Mouse (Mus musculus): ENCODE data around the gene Rpl28. TPM values are rescaled to one million over a fixed set of nuclear protein-coding genes. Genes with fewer than 3 reads are reported as not detected.
"Not testable (repeated sequence)": the region's sequence is repeated elsewhere in the genome, so short reads cannot be mapped to it uniquely, and the experiment has no call there.

Rpl28 gene
- polyA plus RNA-seq, 1 experiment from 2014 or later, result 398 TPM

GRCm38 (mm10) chr7:4789436-4789935, 3.2 kb upstream of the Rpl28 start, which contains the start of gene Tmem238:
Gene Tmem238 (minus strand): TSS chr7:4789656.
- 6% methylated on average over 40 of the region's 40 CpGs for WGBS
- 0 out of 2 replicates have a peak, but pooled peaks have one; percentile 8 for ATAC-seq (ENCODE audit: insufficient number of reproducible peaks, insufficient read depth, low FRiP score, low TSS enrichment, low read depth)
- H3K4me1 ChIP-seq, result peaks cover 20% of the 10 kb centered on the region
- no peaks in the 10 kb centered on the region for H3K9me3 ChIP-seq
- peak within 1 kb of the TSS; percentile 59 for H3K4me3 ChIP-seq
- peak within 1 kb of the TSS; percentile 33 for H3K27ac ChIP-seq
- H3K27me3 ChIP-seq, result peaks cover 24% of the 10 kb centered on the region
- peaks cover 9% of the 10 kb centered on the region for H3K36me3 ChIP-seq
- H3K9ac ChIP-seq, result peak within 1 kb of the TSS; percentile 84
- H3K4me2 ChIP-seq, result peak within 1 kb of the TSS; percentile 95

- H3K27ac ChIP-seq, result peak overlapping the region; percentile 96
- WGBS, result under 1% methylated on average over 31 of the region's 31 CpGs
- peak overlapping the region; percentile 96 for H3K9ac ChIP-seq
- H3K36me3 ChIP-seq, result peaks cover 41% of the 10 kb centered on the region
- peak overlapping the region; percentile 86 for H3K4me2 ChIP-seq
- peaks cover 19% of the 10 kb centered on the region for H3K27me3 ChIP-seq
- peaks cover 22% of the 10 kb centered on the region for H3K4me1 ChIP-seq
- not testable (repeated sequence) for ATAC-seq (ENCODE audit: insufficient number of reproducible peaks, insufficient read depth, low FRiP score, low TSS enrichment, low read depth); H3K9me3 ChIP-seq
- peak overlapping the region; percentile 87 for H3K4me3 ChIP-seq
Observed at GRCm38 (mm10) chr7:4793248-4793647, 574 bp downstream of the Rpl28 start.

GRCm38 (mm10) chr7:4793674-4794073, 1.0 kb downstream of the Rpl28 start:
- H3K27ac ChIP-seq, result no peak overlapping the region
- no peak for ATAC-seq (ENCODE audit: insufficient number of reproducible peaks, insufficient read depth, low FRiP score, low TSS enrichment, low read depth)
- peaks cover 41% of the 10 kb centered on the region for H3K36me3 ChIP-seq
- peaks cover 18% of the 10 kb centered on the region for H3K4me1 ChIP-seq
- peak overlapping the region; percentile 87 for H3K4me3 ChIP-seq
- 33% methylated on average over 4 of the region's 4 CpGs for WGBS
- H3K9ac ChIP-seq, result peak overlapping the region; percentile 96
- H3K27me3 ChIP-seq, result peaks cover 15% of the 10 kb centered on the region
- H3K9me3 ChIP-seq, result no peaks in the 10 kb centered on the region
- peak overlapping the region; percentile 86 for H3K4me2 ChIP-seq

- Histone ChIP-seq H3K4me3 (peak overlapping the region; percentile 87; the same call in 1 of the 2 replicates), H3K9me3 (no peaks in the 10 kb centered on the region), H3K4me2 (peak overlapping the region; percentile 86), H3K36me3 (peaks cover 41% of the 10 kb centered on the region), H3K4me1 (peaks cover 11% of the 10 kb centered on the region), H3K27me3 (peaks cover 5% of the 10 kb centered on the region), H3K27ac (no peak overlapping the region), H3K9ac (peak overlapping the region; percentile 96)
- 88% methylated on average over 3 of the region's 3 CpGs for WGBS
- ATAC-seq (ENCODE audit: insufficient number of reproducible peaks, insufficient read depth, low FRiP score, low TSS enrichment, low read depth), result no peak
Observed at GRCm38 (mm10) chr7:4794631-4795168, 2.0 kb downstream of the Rpl28 start.

- ATAC-seq (ENCODE audit: insufficient number of reproducible peaks, insufficient read depth, low FRiP score, low TSS enrichment, low read depth), result no peak
- no peak overlapping the region for H3K4me3 ChIP-seq
- H3K4me1 ChIP-seq, result peaks cover 11% of the 10 kb centered on the region
- peaks cover 41% of the 10 kb centered on the region for H3K36me3 ChIP-seq
- H3K9ac ChIP-seq, result no peak overlapping the region
- no peak overlapping the region for H3K4me2 ChIP-seq
- H3K9me3 ChIP-seq, result no peaks in the 10 kb centered on the region
- H3K27me3 ChIP-seq, result no peaks in the 10 kb centered on the region
- H3K27ac ChIP-seq, result no peak overlapping the region
- 74% methylated on average over 7 of the region's 7 CpGs for WGBS
Observed at GRCm38 (mm10) chr7:4795767-4796433, 3.2 kb downstream of the Rpl28 start.

- no peak overlapping the region for H3K4me2 ChIP-seq
- H3K4me1 ChIP-seq, result no peaks in the 10 kb centered on the region
- no peak overlapping the region for H3K27ac ChIP-seq
- H3K9ac ChIP-seq, result no peak overlapping the region
- H3K9me3 ChIP-seq, result no peaks in the 10 kb centered on the region
- peaks cover 38% of the 10 kb centered on the region for H3K36me3 ChIP-seq
- H3K27me3 ChIP-seq, result no peaks in the 10 kb centered on the region
- no peak for ATAC-seq (ENCODE audit: insufficient number of reproducible peaks, insufficient read depth, low FRiP score, low TSS enrichment, low read depth)
- H3K4me3 ChIP-seq, result no peak overlapping the region
Observed at GRCm38 (mm10) chr7:4802247-4802646, 9.6 kb downstream of the Rpl28 start.

- peaks cover 66% of the 10 kb centered on the region for H3K36me3 ChIP-seq
- H3K4me2 ChIP-seq, result no peak overlapping the region
- WGBS, result 92% methylated on average over 7 of the region's 7 CpGs
- H3K27me3 ChIP-seq, result no peaks in the 10 kb centered on the region
- no peak overlapping the region for H3K4me3 ChIP-seq
- H3K9me3 ChIP-seq, result no peaks in the 10 kb centered on the region
- ATAC-seq (ENCODE audit: insufficient number of reproducible peaks, insufficient read depth, low FRiP score, low TSS enrichment, low read depth), result no peak
- H3K27ac ChIP-seq, result no peak overlapping the region
- peaks cover 23% of the 10 kb centered on the region for H3K4me1 ChIP-seq
- no peak overlapping the region for H3K9ac ChIP-seq
Observed at GRCm38 (mm10) chr7:4806716-4807115, 14.0 kb downstream of the Rpl28 start.

GRCm38 (mm10) chr7:4811131-4811530, 18.5 kb downstream of the Rpl28 start:
- Histone ChIP-seq H3K4me1 (peaks cover 28% of the 10 kb centered on the region), H3K4me3 (peak overlapping the region; percentile 99), H3K27ac (peak overlapping the region; percentile 95; the same call in 1 of the 2 replicates), H3K36me3 (peaks cover 47% of the 10 kb centered on the region), H3K4me2 (peak overlapping the region; percentile 80), H3K9ac (peak overlapping the region; percentile 99)
- WGBS, result 36% methylated on average over 10 of the region's 10 CpGs
- not testable (repeated sequence) for ATAC-seq (ENCODE audit: insufficient number of reproducible peaks, insufficient read depth, low FRiP score, low TSS enrichment, low read depth); H3K27me3 ChIP-seq; H3K9me3 ChIP-seq

GRCm38 (mm10) chr7:4811842-4812302, 19.2 kb downstream of the Rpl28 start:
- ATAC-seq (ENCODE audit: insufficient number of reproducible peaks, insufficient read depth, low FRiP score, low TSS enrichment, low read depth), result peak; percentile 21
- peak overlapping the region; percentile 99 for H3K4me3 ChIP-seq
- H3K9ac ChIP-seq, result peak overlapping the region; percentile 99
- H3K4me1 ChIP-seq, result peaks cover 28% of the 10 kb centered on the region
- H3K9me3 ChIP-seq, result no peaks in the 10 kb centered on the region
- H3K4me2 ChIP-seq, result peak overlapping the region; percentile 80
- H3K27ac ChIP-seq, result peak overlapping the region; percentile 95
- no peaks in the 10 kb centered on the region for H3K27me3 ChIP-seq
- H3K36me3 ChIP-seq, result peaks cover 39% of the 10 kb centered on the region
- WGBS, result under 1% methylated on average over 28 of the region's 36 CpGs

- H3K36me3 ChIP-seq, result peaks cover 33% of the 10 kb centered on the region
- peak within 1 kb of the TSS; percentile 99 for H3K4me3 ChIP-seq
- ATAC-seq (ENCODE audit: insufficient number of reproducible peaks, insufficient read depth, low FRiP score, low TSS enrichment, low read depth), result peak; percentile 99
- H3K27ac ChIP-seq, result peak within 1 kb of the TSS; percentile 95
- no peaks in the 10 kb centered on the region for H3K27me3 ChIP-seq
- H3K4me2 ChIP-seq, result peak within 1 kb of the TSS; percentile 80
- no peaks in the 10 kb centered on the region for H3K9me3 ChIP-seq
- under 1% methylated on average over 62 of the region's 62 CpGs for WGBS
- peaks cover 28% of the 10 kb centered on the region for H3K4me1 ChIP-seq
- peak within 1 kb of the TSS; percentile 99 for H3K9ac ChIP-seq
Observed at GRCm38 (mm10) chr7:4812303-4813104, 19.8 kb downstream of the Rpl28 start, which contains the start of gene Ube2s. Gene Ube2s (minus strand): TSS chr7:4812590.

- H3K27ac ChIP-seq, result peak overlapping the region; percentile 95
- no peak for ATAC-seq (ENCODE audit: insufficient number of reproducible peaks, insufficient read depth, low FRiP score, low TSS enrichment, low read depth)
- H3K9me3 ChIP-seq, result no peaks in the 10 kb centered on the region
- H3K36me3 ChIP-seq, result peaks cover 29% of the 10 kb centered on the region
- WGBS, result 25% methylated on average over 8 of the region's 8 CpGs
- H3K4me1 ChIP-seq, result peaks cover 28% of the 10 kb centered on the region
- peak overlapping the region; percentile 99 for H3K4me3 ChIP-seq
- no peaks in the 10 kb centered on the region for H3K27me3 ChIP-seq
- H3K9ac ChIP-seq, result peak overlapping the region; percentile 68
- H3K4me2 ChIP-seq, result peak overlapping the region; percentile 80
Observed at GRCm38 (mm10) chr7:4813105-4813791, 20.6 kb downstream of the Rpl28 start.

Measured in embryonic facial prominence, embryonic 13.5 days (tissue).